Mouse (Mus musculus): ENCODE measurements around the gene Pcnx. TPM values are rescaled to one million over a fixed set of nuclear protein-coding genes. Genes with fewer than 3 reads are reported as not detected.

Pcnx gene
- polyA plus RNA-seq (2015; fragmentation: Nextera tagmentation; extraction: Ambion mirVana) = 11.8 and 12.0 TPM in 2 replicates

DNA sequence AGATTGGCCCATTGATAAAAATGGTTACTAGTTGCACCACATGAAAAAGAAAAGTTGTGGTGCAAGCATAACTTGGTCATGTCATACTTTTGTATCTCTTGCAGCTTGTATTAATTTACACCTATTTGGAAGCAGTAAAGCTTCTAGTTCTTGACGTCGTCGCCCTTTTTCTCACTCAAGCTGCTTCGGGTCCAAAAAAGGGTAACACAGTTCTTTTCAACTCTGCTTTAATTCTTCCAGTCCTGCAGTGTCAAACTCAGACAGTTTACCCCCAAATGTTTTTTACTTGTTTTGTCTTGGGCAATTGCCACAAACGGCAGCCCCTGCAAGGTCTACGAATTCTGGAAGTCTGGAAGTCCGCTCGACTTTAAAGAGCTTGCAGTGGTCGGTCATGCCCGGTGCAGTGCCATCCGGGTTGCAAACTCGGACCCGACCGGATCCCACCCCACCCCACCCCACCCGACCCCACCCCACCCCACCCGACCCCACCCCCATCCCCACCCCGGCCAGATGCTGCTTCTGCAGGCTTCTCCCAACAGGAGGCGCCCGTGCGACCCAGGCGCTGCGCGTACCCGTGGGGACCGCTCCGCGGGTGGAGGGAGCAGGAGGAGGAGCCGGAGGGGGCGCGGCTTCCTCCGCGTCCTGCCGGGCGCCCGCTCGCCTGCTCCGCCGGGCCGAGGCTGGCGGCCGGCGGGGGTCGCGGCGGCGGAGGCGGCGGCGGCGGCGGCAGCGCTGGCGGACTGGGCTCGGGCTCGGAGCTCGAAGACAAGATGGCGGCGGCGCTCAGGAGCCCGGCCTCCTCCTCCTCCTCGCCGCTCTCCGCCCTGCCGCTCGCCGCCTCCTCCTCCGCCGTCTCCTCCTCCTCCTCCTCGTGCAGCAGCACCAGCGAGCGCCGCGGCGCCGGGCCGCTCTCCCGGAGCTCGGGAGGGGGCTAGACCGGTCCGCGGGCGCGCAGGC lies at the start of gene Pcnx:
Gene Pcnx, plus strand, starts transcription at position 673 of the 957 bp plus-strand sequence.
- H3K36me3 ChIP-seq = no peaks in the 10 kb centered on the region
- 5% methylated on average over 49 of the region's 83 CpGs for WGBS
- peak within 1 kb of the TSS; percentile 89 for H3K4me3 ChIP-seq
- peak within 1 kb of the TSS; percentile 89 for H3K9ac ChIP-seq
- peak; percentile 88 for ATAC-seq (ENCODE audit: borderline replicate concordance, extremely low read depth, low FRiP score, low TSS enrichment)
- peak within 1 kb of the TSS; percentile 56 for H3K4me2 ChIP-seq
- H3K9me3 ChIP-seq = no peaks in the 10 kb centered on the region
- H3K27ac ChIP-seq = peak within 1 kb of the TSS; percentile 84
- peaks cover 39% of the 10 kb centered on the region for H3K4me1 ChIP-seq
- H3K27me3 ChIP-seq = no peaks in the 10 kb centered on the region

DNA sequence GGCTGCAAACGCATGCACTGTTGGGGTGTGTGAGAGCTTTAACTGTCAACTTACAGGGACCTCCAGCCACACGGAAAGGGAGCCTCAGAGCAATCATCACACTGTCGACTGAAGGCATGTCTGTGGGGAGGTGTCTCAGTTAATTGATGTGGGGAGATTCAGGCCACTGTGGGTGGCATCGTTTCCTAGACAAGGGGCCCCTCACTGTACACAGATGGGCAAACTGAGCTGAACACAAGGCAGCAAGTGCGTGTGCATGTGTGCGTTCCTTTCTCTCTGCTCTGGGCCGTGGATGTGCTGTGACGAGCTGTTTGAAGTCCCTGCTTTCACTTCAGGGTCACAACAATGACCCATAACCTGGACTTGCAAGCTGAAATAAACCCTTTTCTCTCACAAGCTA lies 49.4 kb upstream of the Pcnx start:
- Histone ChIP-seq H3K4me1 (peaks cover 14% of the 10 kb centered on the region), H3K4me3 (no peak overlapping the region), H3K4me2 (no peak overlapping the region), H3K36me3 (no peaks in the 10 kb centered on the region), H3K9me3 (no peaks in the 10 kb centered on the region), H3K9ac (no peak overlapping the region), H3K27me3 (no peaks in the 10 kb centered on the region), H3K27ac (no peak overlapping the region)
- WGBS = 24% methylated on average over 8 of the region's 8 CpGs
- no peak for ATAC-seq (ENCODE audit: borderline replicate concordance, extremely low read depth, low FRiP score, low TSS enrichment)

DNA sequence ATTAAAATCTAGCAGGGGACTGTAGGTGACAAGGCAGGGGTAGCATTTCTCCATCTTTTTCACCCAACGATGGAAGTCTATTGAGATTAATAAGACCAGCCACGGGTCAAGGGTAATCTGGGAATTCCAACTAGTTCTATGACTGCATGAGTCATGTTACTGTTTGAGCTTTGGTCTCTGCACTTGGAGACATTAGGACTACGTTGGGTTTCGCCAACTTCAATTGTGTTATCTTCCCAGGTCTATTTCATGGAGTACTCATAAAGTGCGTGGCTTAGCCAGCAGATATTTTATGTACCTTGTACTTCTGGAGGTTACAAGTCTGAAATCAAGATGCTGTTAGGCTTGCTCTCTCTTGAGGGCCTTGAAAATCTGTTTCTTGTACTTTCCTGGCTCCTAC lies 45.1 kb upstream of the Pcnx start:
- Histone ChIP-seq H3K4me3 (no peak overlapping the region), H3K9ac (no peak overlapping the region), H3K27ac (no peak overlapping the region), H3K4me2 (no peak overlapping the region), H3K27me3 (no peaks in the 10 kb centered on the region), H3K4me1 (peaks cover 9% of the 10 kb centered on the region), H3K36me3 (no peaks in the 10 kb centered on the region), H3K9me3 (no peaks in the 10 kb centered on the region)
- ATAC-seq (ENCODE audit: borderline replicate concordance, extremely low read depth, low FRiP score, low TSS enrichment) = no peak
- WGBS = 82% methylated on average over 5 of the region's 5 CpGs

DNA sequence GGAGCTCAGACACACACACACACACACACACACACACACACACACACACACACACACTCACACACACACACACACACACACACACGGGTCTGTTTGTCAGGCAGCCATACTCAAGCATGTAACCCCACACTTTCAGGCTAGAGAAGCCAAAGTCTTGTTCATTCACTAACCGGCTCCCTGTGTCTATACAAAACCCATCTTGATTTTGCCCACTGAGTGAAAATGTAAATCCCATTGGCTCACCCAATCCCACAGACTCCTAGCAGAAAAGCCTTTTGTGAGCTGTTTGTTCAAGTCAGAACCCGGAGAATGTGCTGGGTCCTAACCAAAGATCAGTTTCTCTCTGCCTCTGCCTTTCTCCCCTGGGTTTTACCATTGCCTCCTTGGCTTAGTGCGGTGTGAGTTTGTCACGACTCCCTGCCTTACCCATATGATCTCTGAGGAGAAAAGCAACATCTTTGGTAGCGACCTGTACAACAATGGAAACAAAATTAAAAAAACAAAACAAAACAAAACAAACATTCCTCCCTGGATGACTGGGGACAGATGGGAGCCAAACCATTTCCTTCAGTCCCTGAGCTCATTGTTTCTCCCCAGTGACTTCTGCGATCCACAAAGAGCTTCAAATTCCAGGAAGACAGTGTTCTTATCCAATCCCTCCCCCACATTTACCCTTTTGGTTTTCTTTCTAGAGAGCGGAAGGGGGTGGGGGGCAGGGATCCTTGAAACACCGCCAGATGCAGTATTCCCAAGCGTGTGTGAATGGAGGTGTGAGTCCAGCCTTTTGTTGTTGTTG lies 43.3 kb upstream of the Pcnx start:
- Histone ChIP-seq H3K4me1 (peaks cover 9% of the 10 kb centered on the region), H3K4me3 (0 out of 2 replicates have a peak overlapping the region, but pooled peaks have one; percentile 12), H3K4me2 (peak overlapping the region; percentile 46), H3K36me3 (no peaks in the 10 kb centered on the region), H3K9ac (no peak overlapping the region), H3K27ac (peak overlapping the region; percentile 39), H3K9me3 (no peaks in the 10 kb centered on the region), H3K27me3 (no peaks in the 10 kb centered on the region)
- ATAC-seq (ENCODE audit: borderline replicate concordance, extremely low read depth, low FRiP score, low TSS enrichment) = peak; percentile 62
- WGBS = 17% methylated on average over 10 of the region's 10 CpGs

DNA sequence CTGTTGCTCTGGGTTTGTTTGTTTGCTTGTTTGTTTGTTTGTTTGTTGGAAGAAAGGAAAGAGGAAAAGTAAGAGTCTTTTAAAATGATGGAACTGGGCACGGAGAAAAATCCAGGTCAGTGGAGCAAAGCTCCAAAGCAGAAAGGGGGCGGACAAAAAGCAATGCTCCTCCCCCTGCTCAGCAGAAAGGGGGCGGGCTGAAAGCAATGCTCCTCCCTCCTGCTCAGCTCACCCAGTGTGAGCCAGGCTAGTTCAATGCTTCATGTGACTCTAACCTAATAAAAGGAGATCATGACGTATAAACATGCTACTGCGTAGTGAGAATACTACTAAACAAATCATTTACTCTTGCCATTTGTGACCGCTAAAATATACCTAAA lies 42.7 kb upstream of the Pcnx start:
- Histone ChIP-seq H3K9ac (no peak overlapping the region), H3K27me3 (no peaks in the 10 kb centered on the region), H3K4me3 (0 out of 2 replicates have a peak overlapping the region, but pooled peaks have one; percentile 12), H3K9me3 (no peaks in the 10 kb centered on the region), H3K36me3 (no peaks in the 10 kb centered on the region), H3K27ac (0 out of 2 replicates have a peak overlapping the region, but pooled peaks have one; percentile 39), H3K4me1 (peaks cover 9% of the 10 kb centered on the region), H3K4me2 (peak overlapping the region; percentile 46)
- WGBS = 52% methylated on average over 6 of the region's 6 CpGs
- 0 out of 2 replicates have a peak, but pooled peaks have one; percentile 57 for ATAC-seq (ENCODE audit: borderline replicate concordance, extremely low read depth, low FRiP score, low TSS enrichment)

DNA sequence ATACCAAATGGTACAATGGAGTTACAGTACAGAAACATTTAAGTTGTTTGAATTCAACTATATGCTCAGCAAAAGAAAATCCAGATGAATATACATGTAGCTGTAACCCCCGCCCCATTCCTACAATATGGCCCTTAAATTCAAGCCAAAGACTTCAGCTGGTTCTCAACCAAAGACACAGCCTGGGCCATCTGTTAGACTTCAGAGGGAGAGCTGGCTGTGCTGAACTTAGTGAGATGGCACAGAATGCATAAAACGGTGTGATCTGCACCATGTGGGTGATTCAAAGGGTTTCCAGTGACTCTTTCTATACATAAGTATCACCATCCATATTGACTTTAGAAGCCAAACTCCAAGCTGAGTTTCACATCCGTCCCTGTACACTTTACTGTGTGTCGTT lies 39.1 kb upstream of the Pcnx start:
- H3K27ac ChIP-seq = no peak overlapping the region
- H3K4me3 ChIP-seq = no peak overlapping the region
- H3K27me3 ChIP-seq = no peaks in the 10 kb centered on the region
- no peaks in the 10 kb centered on the region for H3K36me3 ChIP-seq
- no peak for ATAC-seq (ENCODE audit: borderline replicate concordance, extremely low read depth, low FRiP score, low TSS enrichment)
- H3K9me3 ChIP-seq = no peaks in the 10 kb centered on the region
- WGBS = 82% methylated on average over 4 of the region's 4 CpGs
- no peak overlapping the region for H3K4me2 ChIP-seq
- H3K4me1 ChIP-seq = peaks cover 9% of the 10 kb centered on the region
- H3K9ac ChIP-seq = no peak overlapping the region

DNA sequence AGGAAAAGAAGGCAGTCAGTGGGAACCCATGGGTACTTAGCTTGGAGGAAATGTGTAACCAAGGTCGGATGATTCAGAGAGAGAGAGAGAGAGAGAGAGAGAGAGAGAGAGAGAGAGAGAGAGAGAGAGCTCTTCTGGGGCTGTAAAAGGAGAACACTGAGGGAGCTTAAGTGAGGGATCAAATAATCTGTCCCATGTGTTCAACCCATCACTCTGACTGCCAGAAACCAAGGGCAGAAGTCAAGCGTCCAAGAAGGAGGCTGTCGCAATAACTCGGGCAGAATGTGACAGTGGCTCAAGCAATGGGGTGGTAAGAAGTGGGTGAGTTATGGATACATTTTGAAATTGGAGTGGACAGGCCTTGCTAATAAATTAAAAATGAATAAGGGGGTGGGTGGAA lies 37.6 kb upstream of the Pcnx start:
- Histone ChIP-seq H3K4me2 (no peak overlapping the region), H3K9ac (no peak overlapping the region), H3K36me3 (no peaks in the 10 kb centered on the region), H3K9me3 (no peaks in the 10 kb centered on the region), H3K27ac (no peak overlapping the region), H3K4me1 (peaks cover under 1% of the 10 kb centered on the region; the same call in 1 of the 2 replicates), H3K4me3 (no peak overlapping the region), H3K27me3 (no peaks in the 10 kb centered on the region)
- ATAC-seq (ENCODE audit: borderline replicate concordance, extremely low read depth, low FRiP score, low TSS enrichment) = no peak
- 57% methylated on average over 4 of the region's 4 CpGs for WGBS

DNA sequence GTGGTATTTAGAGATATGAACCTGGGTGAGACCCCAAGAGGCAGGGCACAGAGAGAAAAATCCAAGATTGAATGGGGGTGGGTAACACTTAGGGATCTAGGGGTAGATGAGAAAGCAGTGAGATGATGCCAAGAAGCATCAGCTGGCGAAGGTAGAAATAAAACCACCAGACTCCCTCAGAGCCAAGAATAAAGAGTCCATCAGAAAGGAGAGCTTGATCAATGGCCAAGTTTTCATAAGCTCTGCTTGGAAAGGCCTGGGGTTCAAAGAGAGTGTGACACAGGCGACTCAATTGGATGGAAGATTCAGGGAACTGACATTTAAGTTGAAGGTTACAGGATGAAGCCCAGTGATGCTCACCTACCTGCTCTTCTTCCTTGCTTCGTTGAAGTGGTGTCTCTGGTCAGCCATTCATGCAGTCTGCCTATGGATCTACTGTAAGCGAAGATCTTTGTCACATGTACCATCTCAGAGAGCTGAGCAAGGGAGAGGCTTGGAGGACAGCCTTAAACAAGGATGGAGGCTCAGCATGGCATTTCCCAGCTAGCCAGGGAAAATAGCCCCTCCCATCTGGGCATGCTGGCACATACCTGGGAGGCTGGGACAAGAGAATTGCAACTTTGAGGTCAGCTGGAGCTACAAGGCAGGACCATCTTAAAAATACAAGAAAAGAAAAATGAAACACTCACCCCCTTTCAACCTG lies 36.9 kb upstream of the Pcnx start:
- no peak overlapping the region for H3K27ac ChIP-seq
- no peak overlapping the region for H3K9ac ChIP-seq
- H3K9me3 ChIP-seq = no peaks in the 10 kb centered on the region
- H3K4me2 ChIP-seq = no peak overlapping the region
- H3K4me1 ChIP-seq = no peaks in the 10 kb centered on the region
- H3K27me3 ChIP-seq = no peaks in the 10 kb centered on the region
- no peak overlapping the region for H3K4me3 ChIP-seq
- ATAC-seq (ENCODE audit: borderline replicate concordance, extremely low read depth, low FRiP score, low TSS enrichment) = no peak
- H3K36me3 ChIP-seq = no peaks in the 10 kb centered on the region
- WGBS = 79% methylated on average over 4 of the region's 4 CpGs

DNA sequence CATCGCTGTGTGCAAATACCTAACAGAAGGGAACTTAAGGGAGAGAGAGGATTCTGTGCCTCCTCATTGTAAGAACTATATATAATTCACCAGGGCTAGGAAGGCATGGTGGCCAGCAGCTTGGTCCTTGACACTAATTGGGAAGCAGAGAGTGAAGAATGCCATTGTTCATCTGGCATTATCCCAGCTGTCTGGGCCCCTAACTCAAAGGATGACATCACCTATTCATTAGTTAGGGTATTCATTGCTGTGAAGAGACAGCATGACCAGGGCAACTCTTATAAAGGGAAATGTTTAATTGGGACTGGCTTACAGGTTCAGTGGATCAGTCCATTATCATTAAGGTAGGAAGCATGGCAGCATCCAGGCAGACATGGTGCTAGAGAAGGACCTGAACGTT lies 31.5 kb upstream of the Pcnx start:
- H3K4me3 ChIP-seq = no peak overlapping the region
- H3K36me3 ChIP-seq = no peaks in the 10 kb centered on the region
- H3K9me3 ChIP-seq = no peaks in the 10 kb centered on the region
- no peaks in the 10 kb centered on the region for H3K4me1 ChIP-seq
- no peak overlapping the region for H3K27ac ChIP-seq
- H3K27me3 ChIP-seq = no peaks in the 10 kb centered on the region
- no peak overlapping the region for H3K9ac ChIP-seq
- H3K4me2 ChIP-seq = no peak overlapping the region
- no peak for ATAC-seq (ENCODE audit: borderline replicate concordance, extremely low read depth, low FRiP score, low TSS enrichment)
- 86% methylated on average over 2 of the region's 2 CpGs for WGBS

DNA sequence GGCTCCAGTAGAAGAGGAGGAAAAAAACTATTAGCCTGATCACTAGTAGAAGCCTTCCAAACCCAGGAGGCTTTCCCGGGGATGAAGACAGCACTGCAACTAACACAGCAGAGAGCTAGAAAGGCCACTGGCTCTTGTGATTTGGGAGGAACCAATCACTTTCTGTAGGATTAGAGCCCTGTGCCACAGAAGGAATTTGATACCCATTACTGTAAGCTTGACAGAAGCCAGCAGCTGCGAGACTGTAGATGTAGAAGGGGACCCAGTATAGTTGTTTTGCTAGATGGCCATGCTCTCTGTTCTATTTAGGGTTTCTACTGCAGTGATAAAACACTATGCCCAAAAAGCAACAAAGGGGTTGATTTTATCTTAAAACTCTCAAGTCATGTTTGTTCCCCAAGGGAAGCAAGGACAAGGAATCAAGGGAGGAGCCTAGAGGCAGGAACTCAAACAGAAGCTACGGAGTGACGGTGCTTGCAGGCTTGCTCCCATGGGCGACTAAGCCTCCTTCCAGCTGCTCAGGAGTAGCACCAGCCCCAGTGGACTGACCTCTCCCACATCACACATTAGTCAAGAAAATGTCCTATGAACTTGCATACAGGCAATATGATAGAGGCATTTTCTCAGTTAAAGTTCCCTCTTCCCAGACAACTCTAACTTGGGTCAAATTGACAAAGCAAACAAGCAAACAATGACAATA lies 27.6 kb upstream of the Pcnx start:
- Histone ChIP-seq H3K9me3 (no peaks in the 10 kb centered on the region), H3K4me3 (no peak overlapping the region), H3K27ac (no peak overlapping the region), H3K4me1 (no peaks in the 10 kb centered on the region), H3K9ac (no peak overlapping the region), H3K36me3 (no peaks in the 10 kb centered on the region), H3K4me2 (no peak overlapping the region), H3K27me3 (no peaks in the 10 kb centered on the region)
- ATAC-seq (ENCODE audit: borderline replicate concordance, extremely low read depth, low FRiP score, low TSS enrichment) = no peak
- 39% methylated on average over 5 of the region's 5 CpGs for WGBS

DNA sequence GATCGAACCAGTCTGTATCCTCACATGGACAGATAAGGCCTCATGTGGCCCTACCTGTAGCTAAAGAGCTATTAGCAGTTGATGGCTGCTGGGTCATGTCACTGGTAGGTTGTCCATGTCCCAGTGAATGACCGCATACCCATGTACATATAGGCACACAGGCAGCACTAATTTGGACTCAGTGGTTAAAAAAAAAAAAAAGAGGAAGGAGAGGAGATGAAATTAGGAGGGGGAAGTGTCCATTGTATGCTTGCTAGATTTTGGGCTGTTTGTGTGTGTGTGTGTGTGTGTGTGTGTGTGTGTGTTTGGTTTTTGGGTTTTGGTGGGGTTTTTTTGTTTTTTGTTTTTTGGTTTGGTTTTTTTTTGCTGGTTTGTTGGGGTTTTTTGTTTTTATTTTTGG lies 26.7 kb upstream of the Pcnx start:
- Histone ChIP-seq H3K9ac (no peak overlapping the region), H3K36me3 (no peaks in the 10 kb centered on the region), H3K4me1 (no peaks in the 10 kb centered on the region), H3K4me3 (no peak overlapping the region), H3K27ac (no peak overlapping the region), H3K27me3 (no peaks in the 10 kb centered on the region), H3K4me2 (no peak overlapping the region), H3K9me3 (no peaks in the 10 kb centered on the region)
- WGBS = 83% methylated on average over 2 of the region's 2 CpGs
- no peak for ATAC-seq (ENCODE audit: borderline replicate concordance, extremely low read depth, low FRiP score, low TSS enrichment)

Measured in lung, embryonic 15.5 days (tissue).